Mouse (Mus musculus): ENCODE measurements at regions not wholly inside any gene's neighbourhood (a gene's known extent, or its start where the extent isn't known, plus 50 kb on each side); places are given as distances from the start of the nearest gene placed in this dataset.

GRCm38 (mm10) chr8:104036580-104037477 is 64.6 kb upstream of the Cdh5 start:
- no peak for DNase-seq (ENCODE audit: low spot score)

DNA sequence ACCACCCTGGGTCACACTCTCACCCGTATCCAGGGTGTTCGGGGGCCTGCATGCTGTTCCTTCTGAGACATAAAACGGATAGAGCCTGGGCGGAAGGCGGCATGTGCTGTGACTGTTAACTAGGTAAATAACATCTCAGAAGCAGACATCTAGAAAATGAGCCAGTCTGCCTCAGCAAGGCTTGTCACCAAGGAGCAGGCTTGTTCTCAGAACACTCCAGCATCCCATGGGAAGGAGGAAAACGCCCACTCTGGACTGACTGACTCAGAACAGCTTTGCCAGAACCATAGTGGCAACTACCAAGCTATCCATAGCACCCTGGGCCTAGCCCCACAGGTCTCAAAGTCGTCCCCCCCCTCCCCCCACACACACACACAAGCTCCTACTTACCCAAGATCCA is 63.8 kb upstream of the Cdh5 start:
- no peak for DNase-seq (ENCODE audit: low spot score)

GRCm38 (mm10) chr8:104039526-104039925 is 61.9 kb upstream of the Cdh5 start:
- no peak for DNase-seq (ENCODE audit: low spot score)

- DNase-seq (ENCODE audit: low spot score), result no peak
These were observed 59.9 kb upstream of the Cdh5 start for GRCm38 (mm10) chr8:104041522-104041921.

DNA sequence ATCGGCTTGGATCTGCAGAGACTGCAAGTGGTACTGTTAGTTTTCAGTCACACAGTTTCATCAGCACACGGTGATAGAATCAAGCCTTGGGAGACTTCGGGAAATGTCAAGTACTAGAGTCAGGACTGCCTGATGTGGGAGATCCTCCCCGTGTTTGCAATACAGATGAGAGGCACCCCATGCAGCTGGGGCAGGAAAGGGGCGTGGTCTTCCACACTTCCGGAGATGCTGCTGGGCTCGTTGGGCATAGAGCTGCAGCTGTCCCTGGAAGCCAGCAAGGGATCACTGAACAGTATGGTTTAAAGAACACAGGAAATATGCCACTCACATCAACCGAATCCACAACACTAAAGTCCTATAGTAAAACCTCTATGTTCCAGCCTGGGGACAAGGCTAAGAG is 59.0 kb upstream of the Cdh5 start:
- DNase-seq (ENCODE audit: low spot score), result no peak

- no peak for DNase-seq (ENCODE audit: low spot score)
These were observed 53.4 kb upstream of the Cdh5 start for GRCm38 (mm10) chr8:104048037-104048436.

- DNase-seq (ENCODE audit: low spot score), result no peak
These were observed 52.2 kb upstream of the Cdh5 start for GRCm38 (mm10) chr8:104049181-104049580.

- peak; percentile 80 for DNase-seq (ENCODE audit: low spot score)
These were observed 50.5 kb upstream of the Cdh5 start for GRCm38 (mm10) chr8:104050694-104051539.

- DNase-seq (ENCODE audit: low spot score), result no peak
These were observed 49.9 kb upstream of the Cdh5 start for GRCm38 (mm10) chr8:104051540-104051882.

Data from testis, postnatal 10 days (tissue).